Mouse (Mus musculus): Measurements from ENCODE around the gene Agtpbp1.

The Agtpbp1 gene

GRCm38 (mm10) chr13:59423871-59424270 is 161.2 kb downstream of the Agtpbp1 start:
- no peak for DNase-seq (ENCODE audit: low spot score)

GRCm38 (mm10) chr13:59416530-59417230 is 168.3 kb downstream of the Agtpbp1 start:
- DNase-seq (ENCODE audit: low spot score), result no peak

- DNase-seq (ENCODE audit: low spot score), result no peak
Measured at GRCm38 (mm10) chr13:59413885-59414284, 171.1 kb downstream of the Agtpbp1 start.

GRCm38 (mm10) chr13:59412672-59413071 is 172.4 kb downstream of the Agtpbp1 start:
- DNase-seq (ENCODE audit: low spot score), result no peak

GRCm38 (mm10) chr13:59407182-59407581 is 177.8 kb downstream of the Agtpbp1 start:
- no peak for DNase-seq (ENCODE audit: low spot score)

- peak; percentile 55 for DNase-seq (ENCODE audit: low spot score)
Measured at GRCm38 (mm10) chr13:59402026-59402775, 182.8 kb downstream of the Agtpbp1 start.

- no peak for DNase-seq (ENCODE audit: low spot score)
Measured at GRCm38 (mm10) chr13:59397571-59397970, 187.5 kb downstream of the Agtpbp1 start.

Measured in layer of hippocampus, adult 9-10 months (tissue).